Mouse (Mus musculus) cerebellum, postnatal 4 days (tissue): ENCODE data around the gene Mitf.

Experiments used
- DNase-seq, 2 experiments: peaks; one replicate each; pipeline ENCODE4 v3.0.0; 2022; ENCODE audit warnings: low spot score in 2 of 2, mixed read lengths in 1 of 2

Gene Mitf

DNA sequence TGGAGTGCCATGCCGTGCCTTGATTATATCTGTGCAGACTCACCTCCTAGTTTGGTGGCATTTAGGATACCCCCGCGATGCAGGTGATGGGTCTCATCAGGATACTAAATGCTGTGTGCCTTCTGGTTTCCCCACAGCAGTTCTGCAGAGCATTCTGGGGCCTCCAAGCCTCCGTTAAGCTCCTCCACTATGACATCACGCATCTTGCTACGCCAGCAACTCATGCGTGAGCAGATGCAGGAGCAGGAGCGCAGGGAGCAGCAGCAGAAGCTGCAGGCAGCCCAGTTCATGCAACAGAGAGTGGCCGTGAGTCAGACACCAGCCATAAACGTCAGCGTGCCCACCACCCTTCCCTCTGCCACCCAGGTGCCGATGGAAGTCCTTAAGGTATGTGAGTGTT, 134.1 kb downstream of the Mitf start:
- no peak for DNase-seq

DNA sequence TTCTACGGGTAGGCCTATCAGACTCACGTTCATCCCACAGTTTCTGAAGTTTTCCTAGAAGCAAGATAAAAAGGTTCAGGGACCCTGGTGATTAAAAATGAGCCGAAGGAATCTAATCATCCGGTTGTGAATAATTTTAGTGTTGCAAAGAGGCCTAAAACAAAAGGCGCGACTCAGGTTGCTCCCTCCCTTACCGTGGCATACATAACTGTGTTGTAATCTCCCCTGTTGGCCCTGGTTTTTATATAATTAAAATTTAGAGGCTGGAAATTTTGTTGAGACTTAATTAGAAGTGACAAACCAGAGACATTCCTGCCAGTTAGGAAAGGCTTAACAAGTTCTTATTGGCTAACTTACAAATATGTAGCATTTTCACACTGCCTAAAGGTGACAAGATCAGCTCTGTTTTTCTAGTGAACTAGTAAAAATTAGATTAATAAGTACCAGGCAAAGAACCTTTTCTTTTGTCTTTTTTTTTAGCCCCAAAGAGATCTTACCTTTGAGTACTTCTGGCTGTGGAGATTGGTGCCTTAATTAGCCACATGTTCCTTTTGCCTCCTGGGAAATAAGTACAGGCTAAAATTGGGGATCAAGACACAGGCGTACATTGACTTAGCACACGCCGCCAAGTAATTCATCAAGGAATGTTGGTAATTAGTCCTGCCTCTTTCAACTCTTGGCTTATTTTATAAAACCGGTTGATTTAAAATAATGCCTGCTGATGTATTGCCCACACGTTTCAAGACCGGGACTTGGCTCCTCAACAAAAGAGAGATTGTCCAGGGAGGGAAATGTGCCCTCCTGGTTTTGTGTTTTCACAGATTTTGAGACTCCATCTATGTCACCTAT, 143.4 kb downstream of the Mitf start:
- DNase-seq = no peak

DNA sequence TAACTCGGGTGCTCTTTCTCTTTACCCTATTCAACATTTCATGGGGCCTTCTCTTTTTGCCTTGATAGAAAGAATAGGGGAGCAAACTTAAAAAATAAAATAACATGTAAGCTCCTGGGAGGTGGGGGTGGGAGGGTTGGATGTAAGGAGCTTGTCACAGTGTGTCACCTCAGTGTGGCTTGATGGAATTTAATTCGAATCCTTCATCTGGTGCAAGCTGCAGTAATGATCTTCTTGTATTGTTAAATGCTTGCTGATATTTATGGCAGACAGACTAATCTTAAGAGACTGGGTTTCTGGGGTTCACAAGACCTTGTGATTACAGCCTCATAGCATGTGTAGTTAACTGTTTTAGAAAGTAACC, 144.0 kb downstream of the Mitf start:
- DNase-seq = no peak

DNA sequence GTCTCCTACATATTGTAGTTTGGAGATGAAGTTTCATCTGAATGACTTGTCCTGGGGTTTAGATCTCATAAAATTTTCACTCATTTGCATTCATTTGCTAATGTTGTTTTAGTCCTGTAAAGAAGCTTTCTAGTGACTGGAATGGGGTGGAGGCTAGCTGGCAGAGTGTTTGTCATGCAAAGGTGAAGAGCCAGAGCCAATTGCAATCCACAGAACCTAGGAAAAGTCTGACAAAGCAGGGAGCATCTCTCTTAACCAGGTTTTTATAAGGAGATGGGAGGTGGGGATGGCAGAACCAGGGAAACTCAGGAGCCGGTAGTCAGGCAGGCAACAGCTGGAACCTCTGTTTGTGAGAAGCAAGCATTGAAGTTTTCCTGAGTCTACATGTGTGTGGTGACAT, 144.9 kb downstream of the Mitf start:
- no peak for DNase-seq

DNA sequence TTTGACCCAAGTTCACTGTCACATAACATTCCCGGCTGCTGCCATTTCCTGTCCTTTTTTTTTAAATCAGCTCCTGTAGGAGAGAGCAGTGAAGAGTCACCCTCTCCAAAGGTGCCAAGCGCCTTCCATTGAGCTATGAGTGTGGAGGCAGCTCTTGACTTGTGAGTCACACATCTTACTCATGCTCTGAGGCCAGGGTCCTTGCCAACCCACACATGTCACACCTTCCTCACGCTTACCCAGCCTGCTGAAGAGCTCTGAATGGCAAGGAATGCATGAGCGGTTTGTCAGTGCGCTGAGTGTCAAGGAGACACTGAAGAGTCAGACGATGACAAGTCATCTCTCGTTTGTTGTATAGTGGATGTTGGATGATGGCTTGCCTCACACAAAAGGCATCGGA, 146.0 kb downstream of the Mitf start:
- no peak for DNase-seq

DNA sequence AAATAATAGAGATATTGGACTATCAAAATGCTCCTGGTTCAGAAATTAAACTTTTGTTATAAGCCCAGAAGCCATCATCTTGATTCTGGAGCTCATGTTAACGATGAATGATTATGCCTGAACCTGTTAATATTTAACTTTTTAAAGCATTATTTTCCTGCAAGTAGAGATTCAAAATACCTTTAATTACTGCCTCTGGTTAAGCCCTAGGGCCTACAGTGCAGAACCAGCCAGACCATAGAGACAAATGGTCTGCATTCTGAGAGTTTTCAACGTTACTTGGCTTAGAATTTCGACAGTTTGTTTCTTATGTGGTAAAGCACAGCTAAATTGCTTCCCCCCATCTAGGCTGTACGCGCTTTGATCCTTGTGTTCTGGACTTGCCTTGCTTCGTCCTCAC, 149.3 kb downstream of the Mitf start:
- no peak for DNase-seq

DNA sequence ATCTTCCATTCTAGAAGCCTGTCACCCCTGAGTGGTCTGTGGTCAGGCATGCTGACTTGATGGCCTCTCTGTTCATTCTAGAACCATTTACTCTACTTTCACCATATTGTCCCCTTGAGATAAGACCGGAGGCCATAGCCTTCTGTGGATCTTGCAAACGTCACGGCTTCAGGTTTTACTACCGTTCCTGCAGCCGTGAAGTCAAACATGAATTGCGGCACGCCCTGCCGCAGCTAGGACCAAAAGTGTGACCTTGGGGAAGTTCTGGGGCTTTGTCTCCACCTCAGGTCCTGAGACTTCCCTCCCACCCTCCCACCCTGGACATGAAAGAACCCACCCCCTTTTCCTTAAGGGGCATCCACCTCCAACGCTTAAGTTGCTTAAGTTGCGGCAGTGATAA, 149.8 kb downstream of the Mitf start:
- DNase-seq = no peak

DNA sequence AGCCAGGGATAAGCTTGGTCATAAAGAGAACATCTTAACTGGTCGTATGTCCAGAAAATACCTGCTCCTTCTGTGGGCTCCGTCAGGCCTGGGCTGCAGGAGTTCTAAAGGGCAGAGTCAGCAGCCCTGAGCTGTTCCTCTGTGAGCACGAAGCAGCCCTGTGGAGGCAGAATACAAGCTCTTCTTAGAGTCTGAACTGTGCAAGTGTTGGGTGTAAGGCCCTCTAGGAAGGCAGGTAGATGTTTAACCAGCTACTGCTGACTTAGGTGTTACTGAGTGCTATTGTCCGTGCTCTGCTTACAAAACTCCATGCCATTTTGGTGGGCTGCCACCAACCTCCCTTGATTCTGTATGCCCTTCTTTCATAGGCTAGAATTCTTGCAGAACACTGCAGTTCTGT, 151.4 kb downstream of the Mitf start:
- no peak for DNase-seq

DNA sequence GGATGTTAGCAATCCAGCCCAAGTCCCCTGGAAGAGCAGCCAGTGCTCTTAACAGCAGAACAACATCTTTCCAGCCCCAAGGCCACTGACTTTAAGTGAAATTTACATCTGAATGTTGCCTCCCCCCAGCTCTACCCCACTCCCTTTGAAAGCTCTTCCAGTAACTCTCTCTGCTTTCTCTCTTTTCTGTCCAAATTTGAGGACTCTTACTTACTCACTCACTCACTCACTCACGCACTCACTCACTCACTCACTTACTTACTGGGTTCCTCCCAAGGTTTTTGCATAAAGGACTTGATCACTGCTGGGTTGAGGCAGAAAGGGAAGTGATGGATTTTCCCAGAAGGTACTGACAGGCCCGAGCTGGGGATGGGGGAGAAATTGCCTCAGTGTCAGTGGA, 154.9 kb downstream of the Mitf start:
- no peak for DNase-seq

DNA sequence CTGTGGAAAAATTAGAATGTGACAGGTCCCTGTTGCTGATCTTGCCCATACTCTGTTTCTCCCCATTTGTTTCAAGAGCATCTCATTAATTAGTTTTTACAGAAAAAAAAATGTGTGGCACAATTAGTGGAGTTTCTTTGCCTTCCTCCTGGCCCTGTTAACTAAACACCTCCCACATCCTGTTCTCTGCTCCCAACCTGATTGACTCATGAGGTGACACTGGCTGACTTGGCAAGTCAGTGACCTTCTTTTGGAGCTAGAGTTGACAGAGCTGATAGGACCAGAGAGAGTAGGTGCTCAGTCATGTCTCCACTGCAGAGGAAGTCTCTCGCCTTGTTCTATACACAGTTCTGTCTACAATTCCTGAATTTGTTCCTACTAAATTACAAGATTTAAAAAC, 155.5 kb downstream of the Mitf start:
- DNase-seq = no peak

DNA sequence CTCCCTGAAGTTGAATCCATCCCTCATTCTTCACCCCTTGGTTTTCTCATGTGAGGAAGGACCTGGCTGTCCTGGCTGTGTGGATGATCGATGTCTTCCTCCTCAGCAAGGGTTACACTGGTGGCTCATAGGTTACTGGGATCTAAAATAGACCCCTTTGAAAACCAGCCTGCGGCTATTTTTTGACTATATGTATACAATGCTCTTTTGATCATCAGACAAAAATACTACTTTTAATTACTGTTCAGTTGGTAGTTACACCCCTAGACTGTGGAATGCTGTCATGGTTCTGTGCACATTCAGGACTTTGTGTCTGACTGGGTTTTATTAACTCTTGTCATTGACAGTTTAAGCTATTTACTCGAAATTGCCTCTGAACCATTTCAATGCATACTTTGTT, 157.9 kb downstream of the Mitf start:
- DNase-seq = no peak

DNA sequence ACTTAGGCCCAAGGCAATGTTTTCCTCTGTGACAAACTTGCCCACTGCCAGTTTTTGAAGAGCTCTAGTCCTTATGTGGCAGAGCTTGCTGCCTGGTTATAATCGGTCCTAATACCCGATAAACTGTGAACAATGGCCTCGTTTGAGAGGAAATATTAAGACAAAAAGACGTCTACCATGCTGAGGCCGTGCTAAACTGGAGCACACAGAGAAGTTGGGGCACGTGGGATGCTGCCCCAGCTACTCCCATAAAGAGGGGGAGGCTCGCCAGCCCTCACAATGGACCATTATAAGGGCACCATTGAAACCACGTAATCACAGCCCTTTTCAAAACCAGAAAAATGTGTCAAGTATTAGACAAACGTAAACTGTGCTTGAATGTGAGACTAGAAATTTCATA, 174.8 kb downstream of the Mitf start:
- DNase-seq = no peak

DNA sequence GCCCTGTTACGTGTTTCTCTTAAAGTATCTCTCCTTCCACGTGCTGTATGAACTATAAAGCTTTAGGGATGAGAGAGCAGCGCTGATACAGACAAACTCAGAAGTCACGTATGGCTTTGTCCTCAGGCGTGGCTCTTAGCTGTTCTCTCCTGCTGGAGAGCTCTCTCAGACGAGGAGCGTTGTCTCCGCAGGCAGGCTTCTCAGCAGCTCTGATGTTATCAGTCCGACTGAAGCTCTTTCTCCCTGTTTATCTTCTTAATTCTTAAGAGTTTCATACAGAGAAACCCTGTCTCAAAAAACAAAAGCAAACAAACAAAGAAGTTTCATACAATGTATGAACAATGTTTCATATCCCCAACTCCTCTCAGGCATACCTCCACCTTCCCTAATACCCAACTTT, 178.8 kb downstream of the Mitf start:
- no peak for DNase-seq

DNA sequence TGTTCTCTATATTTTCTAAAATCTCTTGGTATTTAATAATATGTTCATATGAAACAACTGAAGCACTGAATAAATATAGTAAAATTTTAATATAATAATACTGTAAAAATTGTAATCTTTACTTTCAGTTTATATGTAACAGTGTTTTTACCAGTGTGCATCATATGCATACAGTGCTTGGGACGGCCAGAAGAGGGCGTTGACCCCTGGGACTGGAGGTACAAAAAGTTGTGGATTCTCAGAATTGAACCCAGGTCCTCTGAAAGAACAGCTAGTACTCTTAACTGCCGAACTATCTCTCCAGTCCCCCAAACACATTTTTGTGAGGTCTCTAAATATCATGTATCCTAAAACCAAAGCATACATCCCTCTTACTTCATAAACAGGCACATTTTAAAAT, 179.6 kb downstream of the Mitf start:
- DNase-seq = no peak

DNA sequence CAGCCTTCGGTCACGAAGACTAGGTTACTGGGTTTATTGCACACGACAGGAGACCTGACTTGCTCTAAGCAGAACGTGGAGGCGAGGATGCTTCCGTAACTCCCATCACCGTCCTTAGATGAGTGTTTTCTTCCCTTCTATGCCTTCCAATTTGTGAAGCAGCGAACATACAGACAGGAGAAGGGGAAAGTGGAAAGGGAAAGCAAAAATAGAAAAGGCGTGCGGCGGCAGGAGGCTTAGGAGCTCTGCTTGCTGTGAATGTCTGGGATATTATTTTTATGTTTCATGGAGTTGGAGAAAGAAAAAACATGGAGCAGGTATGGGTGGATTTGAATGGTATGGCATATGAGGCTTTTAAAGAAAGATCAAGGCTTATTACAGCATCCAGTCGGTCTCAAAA, 186.7 kb downstream of the Mitf start:
- no peak for DNase-seq

DNA sequence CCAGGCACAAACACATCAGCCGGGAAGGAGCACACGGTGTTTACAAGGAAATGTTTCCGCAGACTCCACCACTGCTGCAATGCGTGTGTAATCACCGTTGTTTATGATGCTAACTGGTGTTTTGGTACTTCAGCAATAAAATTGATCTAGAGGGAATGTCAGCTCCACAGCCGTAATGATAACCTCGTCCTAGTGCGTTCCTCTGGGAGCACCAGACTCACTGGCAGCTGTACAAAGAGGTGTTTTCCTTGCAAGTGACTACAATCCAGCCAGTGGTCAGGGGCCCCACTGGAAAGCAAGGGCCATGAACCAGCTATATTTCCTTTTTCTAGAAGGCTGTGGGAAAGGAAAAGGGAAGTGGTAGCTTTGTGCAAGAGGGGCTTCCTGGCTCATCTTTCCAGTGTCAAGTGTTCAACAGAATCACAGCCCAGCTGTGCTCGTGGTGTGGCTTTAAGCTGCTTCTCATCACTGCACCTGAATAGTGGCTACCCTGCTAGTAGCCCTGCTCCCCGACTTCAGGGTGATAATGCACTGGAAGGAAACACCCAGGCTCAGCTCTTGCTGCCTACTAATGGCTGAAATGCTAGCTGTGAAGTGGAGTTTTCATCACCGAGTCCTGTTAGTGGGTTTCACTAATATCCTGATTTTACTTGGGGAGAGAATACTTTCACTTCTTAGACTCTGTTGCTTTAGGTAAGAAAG, 188.9 kb downstream of the Mitf start:
- DNase-seq = no peak

DNA sequence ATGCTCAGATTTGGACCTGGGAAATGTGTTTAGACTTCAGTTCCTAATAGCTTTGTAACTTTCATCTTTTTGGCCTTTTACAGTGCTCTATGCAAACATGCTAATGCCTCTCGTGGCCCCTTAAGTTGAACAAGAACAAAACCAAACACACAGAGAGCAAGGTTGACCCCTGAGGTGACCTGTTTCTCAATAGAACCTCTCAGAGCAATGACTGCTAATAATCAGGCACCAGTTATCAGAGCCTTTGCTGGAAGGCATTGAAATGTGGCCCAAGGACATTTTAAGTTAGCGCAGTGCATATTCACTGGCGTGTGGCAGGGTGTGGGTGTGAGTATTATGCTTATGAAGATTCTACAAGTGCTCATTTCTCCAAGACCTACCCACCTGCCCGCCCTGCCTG, 194.7 kb downstream of the Mitf start:
- DNase-seq = no peak

DNA sequence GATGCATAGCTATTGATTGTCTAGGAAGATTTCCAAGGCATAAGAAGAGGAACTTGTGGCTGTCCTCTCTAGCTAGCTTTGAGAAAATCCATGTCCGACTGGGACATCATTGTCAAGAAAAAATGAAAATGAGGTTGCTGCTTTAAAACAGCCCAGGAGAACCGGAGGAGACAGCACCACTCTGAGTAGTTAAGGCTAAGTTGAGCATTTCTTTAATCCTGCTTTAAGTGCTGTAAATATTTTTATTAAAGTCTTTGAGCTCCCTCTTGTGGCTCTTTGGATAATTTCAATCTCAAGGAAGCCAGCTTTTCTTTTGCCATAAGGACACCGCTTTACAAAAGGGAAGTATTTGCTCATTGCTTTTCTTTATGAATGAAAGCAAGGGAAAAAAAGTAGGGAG, 196.3 kb downstream of the Mitf start:
- DNase-seq = no peak

DNA sequence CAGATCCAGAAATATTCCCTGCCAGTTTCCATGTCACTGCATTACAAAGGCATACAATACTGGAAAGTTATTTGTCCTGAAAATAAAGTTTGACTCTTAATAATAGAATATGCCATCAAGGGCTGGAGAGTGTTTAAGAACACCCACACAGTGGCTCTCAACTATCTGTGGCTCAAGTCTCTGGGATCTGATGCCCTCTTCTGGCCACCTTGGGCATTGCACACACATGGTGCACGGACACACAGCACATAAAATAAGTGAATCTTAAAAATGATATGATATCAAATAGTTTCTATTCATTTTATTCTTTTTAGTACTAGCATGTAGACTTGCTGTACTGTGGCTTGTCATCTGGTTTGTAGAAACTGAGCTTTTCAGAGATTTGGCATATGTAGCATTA, 198.7 kb downstream of the Mitf start:
- DNase-seq = peak in 1 of 2 experiments; percentile 35

DNA sequence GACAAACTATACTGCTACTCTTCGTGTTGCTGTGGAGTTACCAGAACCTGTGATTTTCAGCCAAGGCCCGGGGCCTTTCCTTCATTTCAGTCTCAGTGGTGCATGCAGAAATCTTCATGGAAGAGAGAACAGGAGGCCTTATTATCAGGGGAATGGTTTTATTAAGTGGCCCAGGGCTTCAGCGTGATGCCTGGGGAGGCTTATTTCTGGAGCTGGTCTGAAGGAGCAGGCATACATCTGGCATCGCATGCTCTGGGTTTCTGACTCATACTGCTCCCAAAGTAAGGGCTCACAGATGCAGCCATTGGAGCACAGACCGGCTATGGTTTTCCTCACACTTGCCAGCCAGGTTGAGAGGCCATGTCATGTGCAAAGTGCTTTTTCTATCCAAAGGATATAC, 208.2 kb downstream of the Mitf start:
- DNase-seq = no peak

DNA sequence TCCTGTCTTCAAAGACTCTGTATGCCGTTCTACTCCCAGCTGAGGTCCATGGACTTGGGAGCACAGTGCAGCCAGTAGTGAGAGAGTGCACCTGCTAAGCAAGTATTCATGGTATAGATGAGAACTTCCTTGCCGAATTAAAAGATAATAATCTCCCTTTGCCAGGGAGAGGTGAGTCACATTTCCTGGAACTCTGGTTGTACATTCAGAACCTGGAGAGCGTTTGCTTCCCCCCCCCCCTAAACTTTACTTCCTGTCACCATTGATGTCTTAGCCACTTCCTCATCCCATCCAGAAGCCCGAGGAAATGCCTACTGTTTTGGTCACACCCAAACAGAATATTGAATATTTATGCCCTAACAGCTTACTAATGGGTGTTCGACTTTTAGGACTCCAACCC, 209.0 kb downstream of the Mitf start:
- no peak for DNase-seq

DNA sequence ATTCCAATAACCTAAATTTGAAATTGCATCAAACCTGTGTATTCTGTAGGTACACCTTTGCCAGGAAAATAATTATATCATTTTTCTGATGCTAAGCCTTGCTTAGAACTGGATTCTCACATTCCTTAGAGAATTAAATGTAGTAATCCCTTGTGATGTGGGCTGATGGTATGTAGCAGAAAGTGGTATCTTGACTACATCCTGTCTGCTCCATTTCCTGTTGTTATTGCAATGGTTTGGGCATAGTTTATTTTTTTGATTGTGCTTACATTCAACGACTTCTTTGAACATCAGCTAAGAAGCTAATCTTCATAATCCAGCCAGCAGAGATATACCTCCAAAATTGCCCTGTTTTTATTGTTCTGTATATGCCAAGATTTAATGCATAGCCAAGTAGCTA, 217.0 kb downstream of the Mitf start:
- DNase-seq = no peak

DNA sequence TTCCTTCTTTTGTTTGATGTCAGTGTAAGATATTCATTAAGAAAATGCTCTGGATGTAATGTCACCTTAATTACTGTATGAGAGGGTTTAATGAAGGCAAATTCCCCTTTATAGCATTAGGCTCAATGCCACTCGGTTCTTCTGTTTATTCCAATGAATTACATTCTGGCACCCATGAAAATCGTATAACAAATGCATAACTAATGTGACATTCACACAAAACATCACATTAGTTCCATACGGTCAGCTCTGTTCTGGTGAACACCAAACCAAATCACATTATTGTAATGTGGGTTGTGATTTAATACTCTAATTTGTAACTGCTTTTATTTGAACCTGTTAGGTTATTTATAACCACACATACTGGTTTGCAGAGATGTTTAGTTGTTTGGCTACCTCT, 231.7 kb downstream of the Mitf start:
- DNase-seq = no peak

DNA sequence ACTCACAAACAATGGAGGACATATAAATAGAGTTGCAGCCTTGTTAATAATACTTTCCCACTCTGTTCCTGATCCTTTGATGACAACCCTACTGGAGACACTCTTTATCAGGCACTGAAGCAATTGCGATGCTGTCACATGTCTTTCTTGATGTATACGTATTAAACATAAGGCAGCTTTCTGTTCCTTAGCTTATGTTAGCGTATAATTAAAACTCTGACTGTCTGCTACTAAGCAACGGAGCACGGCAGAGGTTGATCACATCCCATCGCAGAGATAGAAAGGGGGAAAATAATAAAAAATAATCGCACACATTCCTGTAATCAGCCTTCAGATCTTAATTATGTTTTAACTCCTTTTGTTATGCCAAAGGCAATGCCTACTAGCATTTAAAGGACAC, 234.9 kb downstream of the Mitf start:
- no peak for DNase-seq
